Mouse (Mus musculus) hindbrain, embryonic 13.5 days (tissue): ENCODE results near the gene Tceanc2. TPM values are rescaled to one million over a fixed set of nuclear protein-coding genes. Genes with fewer than 3 reads are reported as not detected.
A peak's percentile ranks its signal among the peaks of the same experiment; 100 is the strongest.

Source experiments
- ATAC-seq: fragments of 200-750 bp; cut with Nextera tagmentation; 2 replicates; pipeline ENCODE4 v1.8.0; 2017; ENCODE audit warnings: moderate TSS enrichment; ENCODE audit not compliant: low FRiP score
- H3K27ac ChIP-seq: fragments of 300-500 bp; sonication (generic); 2 replicates; pipeline ENCODE4 v1.5.1; 2015; ENCODE audit warnings: inconsistent platforms, mild to moderate bottlenecking, moderate library complexity
- H3K27me3 ChIP-seq: fragments of 300-500 bp; sonication (generic); 2 replicates; pipeline ENCODE4 v1.6.1; 2015; ENCODE audit warnings: mild to moderate bottlenecking, inconsistent platforms
- H3K36me3 ChIP-seq: fragments of 300-500 bp; sonication (generic); 2 replicates; pipeline ENCODE4 v1.6.1; 2015; ENCODE audit warnings: mild to moderate bottlenecking, inconsistent platforms
- H3K4me1 ChIP-seq: fragments of 300-500 bp; sonication (generic); replicated peaks from 2 replicates; pipeline ENCODE4 v1.6.1; 2015; ENCODE audit warnings: inconsistent platforms
- H3K4me2 ChIP-seq: fragments of 300-500 bp; sonication (generic); 2 replicates; pipeline ENCODE4 v1.6.1; 2015; ENCODE audit warnings: inconsistent platforms, mild to moderate bottlenecking, moderate library complexity
- H3K4me3 ChIP-seq: fragments of 300-500 bp; sonication (generic); 2 replicates; pipeline ENCODE4 v1.5.1; 2015; ENCODE audit warnings: mild to moderate bottlenecking, inconsistent platforms
- H3K9ac ChIP-seq: fragments of 300-500 bp; sonication (generic); 2 replicates; pipeline ENCODE4 v1.6.1; 2015; ENCODE audit warnings: mild to moderate bottlenecking, inconsistent platforms
- H3K9me3 ChIP-seq: fragments of 300-500 bp; sonication (generic); 2 replicates; pipeline ENCODE4 v1.6.1; 2016; ENCODE audit warnings: inconsistent platforms
- WGBS: fragments of 180-500 bp; shearing (Covaris S2); methylation state at CpG from one replicate; pipeline ENCODE4 v1.1.7; 2015; 5-methylcytosine and 5-hydroxymethylcytosine counted together
- polyA plus RNA-seq: library from polyadenylated mRNA; unstranded; fragments of >200 nt; fragmentation: Nextera tagmentation; extraction: Ambion mirVana; gene quantifications from 2 replicates; pipeline ENCODE4 v1.2.1, GENCODE M21; 2015

Gene Tceanc2
- polyA plus RNA-seq, 1 experiment from 2014 or later, result 26.1 TPM

DNA sequence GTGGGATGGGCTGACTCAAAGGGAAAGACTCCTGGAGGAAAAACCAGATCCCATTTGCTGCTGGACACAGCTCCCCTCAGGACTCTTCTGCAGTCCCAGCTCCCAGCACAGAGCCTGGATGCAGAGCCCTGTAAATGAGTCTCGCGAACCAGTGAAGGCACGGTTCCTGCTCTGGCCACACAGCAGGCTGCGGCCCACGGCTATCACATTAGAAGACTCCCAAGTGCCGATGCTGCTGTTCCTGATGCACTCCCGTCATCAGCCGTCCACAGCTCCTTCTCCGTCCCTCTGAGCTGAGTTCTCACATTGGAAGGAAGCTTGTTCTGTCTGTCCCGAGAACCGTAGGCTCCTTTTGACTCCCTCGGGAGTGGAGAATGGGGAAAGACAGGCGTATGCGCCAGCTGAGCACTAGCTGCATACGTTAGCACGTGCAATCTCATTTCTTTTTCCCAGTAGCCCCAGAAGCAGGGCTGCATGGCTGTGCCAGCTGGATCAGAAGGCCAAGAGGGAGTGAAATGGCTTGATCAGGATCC lies 82.0 kb downstream of the Tceanc2 start, which contains the start of gene Cdcp2:
Gene Cdcp2 (plus strand): TSS at position 51 of the 533 bp plus-strand sequence.
- H3K4me2 ChIP-seq, result no peak within 1 kb of the TSS

DNA sequence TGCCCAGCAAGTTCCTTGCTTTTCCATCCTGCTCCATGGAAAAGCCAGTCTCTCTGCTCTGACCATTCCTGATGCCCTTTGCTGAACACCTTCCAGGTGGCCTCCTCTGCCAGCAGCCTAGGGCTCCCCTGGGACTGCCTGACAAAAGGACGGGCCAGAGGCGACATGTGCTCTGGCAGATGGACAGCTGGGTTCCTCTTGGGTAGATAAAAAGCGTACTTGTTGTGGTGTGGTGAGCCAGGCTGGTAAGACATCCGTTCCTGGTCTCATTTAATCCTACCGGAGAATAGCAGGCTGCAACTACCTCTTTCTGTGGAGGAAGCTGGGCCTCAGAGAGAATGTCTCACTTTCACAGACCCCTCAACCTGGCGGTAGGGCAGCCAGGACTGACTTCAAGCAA lies 82.9 kb downstream of the Tceanc2 start:
- Histone ChIP-seq H3K4me1 (peaks cover 44% of the 10 kb centered on the region), H3K9me3 (no peaks in the 10 kb centered on the region), H3K4me3 (no peak overlapping the region), H3K36me3 (no peaks in the 10 kb centered on the region), H3K4me2 (no peak overlapping the region), H3K9ac (no peak overlapping the region), H3K27me3 (0 out of 2 replicates have a peak, but pooled peaks cover 3% of the 10 kb centered on the region), H3K27ac (peak overlapping the region; percentile 44)
- 23% methylated on average over 6 of the region's 6 CpGs for WGBS
- ATAC-seq, result no peak

More for the DNA sequence above, 82.0 kb downstream of the Tceanc2 start, which contains the start of gene Cdcp2:
- Histone ChIP-seq H3K9me3 (no peaks in the 10 kb centered on the region), H3K36me3 (no peaks in the 10 kb centered on the region), H3K27me3 (0 out of 2 replicates have a peak, but pooled peaks cover 3% of the 10 kb centered on the region), H3K9ac (0 out of 2 replicates have a peak within 1 kb of the TSS, but pooled peaks have one; percentile 19), H3K4me3 (no peak within 1 kb of the TSS), H3K4me1 (peaks cover 41% of the 10 kb centered on the region), H3K27ac (peak within 1 kb of the TSS; percentile 60)
- ATAC-seq, result 0 out of 2 replicates have a peak, but pooled peaks have one; percentile 23
- WGBS, result 34% methylated on average over 16 of the region's 16 CpGs

DNA sequence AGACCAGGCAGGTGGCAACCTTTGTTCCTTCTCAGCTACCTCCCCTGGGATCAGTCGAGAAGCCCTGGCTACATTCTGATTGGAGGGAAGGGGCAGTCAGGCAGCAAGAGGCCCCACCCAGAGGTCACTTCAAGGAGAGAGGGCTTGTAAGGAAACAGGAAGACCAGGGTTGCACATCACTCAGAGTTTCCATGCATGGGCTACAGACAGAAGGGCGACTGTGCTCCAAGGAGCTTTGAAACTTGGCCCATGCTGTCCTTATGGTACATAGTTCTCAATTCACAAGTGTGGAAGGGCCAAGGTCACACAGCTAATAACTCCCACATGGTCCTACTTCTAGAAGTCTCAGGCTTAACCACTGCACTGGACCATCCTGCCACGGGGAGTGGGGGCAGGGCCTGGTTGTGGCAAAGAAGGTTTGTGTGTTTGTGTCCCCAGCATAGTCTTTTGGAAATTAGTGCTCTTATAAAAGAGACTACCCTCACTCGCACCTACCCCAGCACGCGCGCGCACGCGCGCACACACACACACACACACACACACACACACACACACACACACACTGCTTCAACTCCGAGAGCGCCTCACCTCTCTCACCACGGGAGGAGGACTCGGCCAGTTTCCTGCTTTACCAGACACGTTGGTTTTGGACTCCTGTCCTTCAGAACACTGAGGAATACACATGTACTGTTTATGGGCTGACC lies 84.3 kb downstream of the Tceanc2 start:
- no peak overlapping the region for H3K27ac ChIP-seq
- no peak for ATAC-seq
- H3K4me2 ChIP-seq, result no peak overlapping the region
- no peaks in the 10 kb centered on the region for H3K9me3 ChIP-seq
- no peak overlapping the region; the same call in 1 of the 2 replicates for H3K9ac ChIP-seq
- 81% methylated on average over 16 of the region's 16 CpGs for WGBS
- 0 out of 2 replicates have a peak, but pooled peaks cover 3% of the 10 kb centered on the region for H3K27me3 ChIP-seq
- no peak overlapping the region for H3K4me3 ChIP-seq
- peaks cover 44% of the 10 kb centered on the region for H3K4me1 ChIP-seq
- no peaks in the 10 kb centered on the region for H3K36me3 ChIP-seq

DNA sequence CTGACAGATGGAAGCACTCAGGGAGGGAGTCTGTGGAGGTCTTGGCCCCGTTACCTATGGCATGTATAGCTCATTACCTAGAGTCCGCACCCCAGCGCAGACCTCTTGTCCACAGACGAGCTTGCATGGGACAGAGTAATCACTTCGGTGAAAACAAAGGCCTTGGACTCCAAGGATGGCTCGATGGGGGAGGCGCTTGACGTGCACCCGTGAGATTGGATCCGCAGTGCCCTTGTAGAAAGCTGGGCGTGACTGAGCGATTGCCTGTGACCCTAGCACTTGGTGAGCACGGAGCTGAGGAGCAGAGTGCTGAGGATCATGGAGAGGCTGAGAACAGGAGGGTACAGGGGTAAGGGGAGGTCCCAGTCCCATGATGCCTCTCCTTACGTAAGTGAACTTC lies 87.2 kb downstream of the Tceanc2 start:
- Histone ChIP-seq H3K4me2 (no peak overlapping the region), H3K27me3 (0 out of 2 replicates have a peak, but pooled peaks cover 3% of the 10 kb centered on the region), H3K36me3 (no peaks in the 10 kb centered on the region), H3K27ac (no peak overlapping the region), H3K9me3 (no peaks in the 10 kb centered on the region), H3K4me1 (peaks cover 26% of the 10 kb centered on the region), H3K9ac (no peak overlapping the region), H3K4me3 (no peak overlapping the region)
- 86% methylated on average over 14 of the region's 14 CpGs for WGBS
- no peak for ATAC-seq

DNA sequence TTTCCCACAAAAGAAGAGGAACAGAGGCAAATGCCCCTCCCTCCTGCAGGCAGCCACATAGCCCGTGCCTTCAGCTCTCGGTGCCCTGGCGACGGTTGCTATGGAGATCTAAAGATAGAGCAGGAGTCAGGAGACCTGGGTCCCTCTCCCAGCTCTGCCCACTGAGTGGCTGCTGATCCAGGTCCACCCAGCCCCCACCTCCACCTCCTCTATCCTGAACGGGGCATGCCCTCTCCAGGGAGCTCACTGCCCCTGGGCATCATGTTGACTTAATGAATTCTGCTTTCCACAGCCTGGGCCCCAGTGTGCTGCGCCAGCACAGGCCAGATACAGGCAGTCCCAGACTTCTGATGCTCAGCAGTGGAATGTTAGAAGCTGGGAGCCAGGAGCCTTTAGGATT lies 94.1 kb downstream of the Tceanc2 start:
- no peak overlapping the region for H3K4me2 ChIP-seq
- H3K27me3 ChIP-seq, result no peaks in the 10 kb centered on the region
- no peaks in the 10 kb centered on the region for H3K36me3 ChIP-seq
- 12% methylated on average over 6 of the region's 6 CpGs for WGBS
- H3K9me3 ChIP-seq, result no peaks in the 10 kb centered on the region
- H3K4me3 ChIP-seq, result no peak overlapping the region
- H3K4me1 ChIP-seq, result peaks cover 34% of the 10 kb centered on the region
- ATAC-seq, result peak; percentile 92
- H3K9ac ChIP-seq, result no peak overlapping the region
- H3K27ac ChIP-seq, result peak overlapping the region; percentile 83

DNA sequence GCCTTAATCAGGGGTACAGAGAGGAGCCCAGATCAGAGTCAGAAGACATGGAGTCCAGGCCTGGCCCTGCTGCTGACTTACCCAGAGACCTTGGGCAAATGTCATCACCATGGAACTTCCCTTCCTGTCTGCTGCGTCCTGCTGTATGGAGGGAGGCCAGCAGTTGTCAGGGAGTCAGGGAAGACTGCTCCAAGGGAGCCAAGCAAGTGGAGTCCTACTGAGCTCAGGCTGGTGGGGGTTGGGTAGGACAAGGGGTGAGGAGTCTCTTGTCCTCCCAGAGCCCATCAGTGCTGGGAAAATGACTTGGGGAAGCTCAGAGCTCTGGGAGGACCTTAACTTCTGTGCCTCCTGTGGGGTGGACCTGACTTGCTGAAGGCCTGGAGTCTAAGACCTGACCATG lies 94.6 kb downstream of the Tceanc2 start:
- H3K36me3 ChIP-seq, result no peaks in the 10 kb centered on the region
- no peaks in the 10 kb centered on the region for H3K9me3 ChIP-seq
- peak overlapping the region; percentile 83 for H3K27ac ChIP-seq
- no peak overlapping the region for H3K9ac ChIP-seq
- ATAC-seq, result peak; percentile 78
- peaks cover 34% of the 10 kb centered on the region for H3K4me1 ChIP-seq
- H3K4me3 ChIP-seq, result no peak overlapping the region
- no peak overlapping the region; the same call in 1 of the 2 replicates for H3K4me2 ChIP-seq
- H3K27me3 ChIP-seq, result no peaks in the 10 kb centered on the region
- 14% methylated on average over 1 of the region's 1 CpGs for WGBS

Other genes with a start within 250 kb of the Tceanc2 start
- 76.4 and 76.6 TPM in 2 replicates for gene Mrpl37, start 112.2 kb downstream of the Tceanc2 start, polyA plus RNA-seq
- gene Cyb5rl, start 112.1 kb downstream of the Tceanc2 start, polyA plus RNA-seq, result 4.7 and 5.4 TPM in 2 replicates
- gene Cdcp2, start 82.2 kb downstream of the Tceanc2 start, polyA plus RNA-seq, result 0.06 TPM in 1 of 2 replicates, not detected in the other
- 410 and 431 TPM in 2 replicates for gene Tmem59, start 717 bp downstream of the Tceanc2 start, polyA plus RNA-seq
- not detected in 2 replicates for gene Ldlrad1, start 30.1 kb upstream of the Tceanc2 start, polyA plus RNA-seq
- gene Lrrc42, start 74.4 kb upstream of the Tceanc2 start, polyA plus RNA-seq, result 56.8 and 59.4 TPM in 2 replicates
- 43.5 and 44.7 TPM in 2 replicates for gene Hspb11, start 74.5 kb upstream of the Tceanc2 start, polyA plus RNA-seq
- gene Dio1, start 128.1 kb upstream of the Tceanc2 start, polyA plus RNA-seq, result not detected in 2 replicates
- gene Yipf1, start 135.2 kb upstream of the Tceanc2 start, polyA plus RNA-seq, result 61.4 and 67.3 TPM in 2 replicates
- 17.3 and 18.5 TPM in 2 replicates for gene Ndc1, start 188.7 kb upstream of the Tceanc2 start, polyA plus RNA-seq